ENCODE assay signal across 21 mouse cellular contexts in the genomic region with DNA sequence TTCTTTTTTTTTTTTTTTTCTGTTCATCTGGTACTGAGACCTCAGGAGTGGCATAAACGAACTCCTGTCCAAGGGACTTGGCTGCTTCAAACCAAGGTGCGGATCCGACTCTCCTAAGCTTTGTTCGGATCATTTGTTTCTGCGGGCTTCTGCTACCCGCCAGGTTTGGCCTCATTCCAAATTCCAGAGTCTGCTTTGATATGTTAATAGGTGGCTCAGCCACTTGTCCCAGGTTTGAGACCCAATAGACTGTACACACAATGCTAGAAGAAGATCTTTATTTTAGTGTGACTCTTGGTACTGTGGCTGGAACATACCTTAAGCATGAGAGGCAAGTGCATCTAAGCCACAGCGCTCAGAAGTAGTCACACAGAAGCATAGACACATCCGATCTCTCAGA. TPM values are rescaled to one million over a fixed set of nuclear protein-coding genes. Genes with fewer than 3 reads are reported as not detected.
DNase-seq lines count a peak whose midpoint lies in the region; ATAC-seq lines count a peak whose summit lies in the region.
"Had no signal": no experiment of that assay in that cellular context is flagged by ENCODE, and none has a peak within 500 bp of the region (broad histone marks: within the 10 kb centered on the region; RNA-seq: fewer than 3 reads in every experiment).

No protein-coding gene starts in this region.

- no peak for ATAC-seq in stomach, embryonic 15.5 days (ENCODE audit: insufficient read depth, low FRiP score, low read depth)
- no peak for ATAC-seq in hindbrain, embryonic 11.5 days (ENCODE audit: low FRiP score)
- ATAC-seq: inflammation-experienced regulatory T-cells, adult 6 months; midbrain, embryonic 15.5 days had no signal

- H3K4me1 ChIP-seq in stomach, embryonic 15.5 days = no peaks in the 10 kb centered on the region
- H3K4me1 ChIP-seq in hindbrain, embryonic 11.5 days (replicated peaks; ENCODE audit: control insufficient read depth, insufficient read depth, low read length) = no peaks in the 10 kb centered on the region
- H3K4me1 ChIP-seq: embryonic facial prominence, embryonic 12.5 days; heart, embryonic 15.5 days; limb, embryonic 10.5 days; midbrain, embryonic 15.5 days had no signal

- H3K27me3 ChIP-seq in stomach, embryonic 15.5 days (replicated peaks) = no peaks in the 10 kb centered on the region
- H3K27me3 ChIP-seq in hindbrain, embryonic 11.5 days (ENCODE audit: control insufficient read depth, insufficient read depth, low read length) = no peaks in the 10 kb centered on the region
- H3K27me3 ChIP-seq: embryonic facial prominence, embryonic 12.5 days; lung, embryonic 15.5 days; midbrain, embryonic 15.5 days had no signal

- H3K9me3 ChIP-seq in stomach, embryonic 15.5 days = no peaks in the 10 kb centered on the region
- no peaks in the 10 kb centered on the region for H3K9me3 ChIP-seq in hindbrain, embryonic 11.5 days (ENCODE audit: control insufficient read depth, low read length)
- H3K9me3 ChIP-seq: embryonic facial prominence, embryonic 12.5 days; G1E; heart, embryonic 15.5 days; limb, embryonic 10.5 days; lung, embryonic 15.5 days; midbrain, embryonic 15.5 days had no signal

- no peak overlapping the region for H3K9ac ChIP-seq in stomach, embryonic 15.5 days
- no peak overlapping the region for H3K9ac ChIP-seq in hindbrain, embryonic 11.5 days (ENCODE audit: low read depth, low read length)
- H3K9ac ChIP-seq: embryonic facial prominence, embryonic 12.5 days; heart, embryonic 15.5 days; lung, embryonic 15.5 days; midbrain, embryonic 15.5 days had no signal

- peak; percentile 13 for DNase-seq in kidney, adult 18-20 months
- DNase-seq in kidney, adult 11 months = no peak
- DNase-seq in R1 (ENCODE audit: low read depth, low spot score) = peak; percentile 89
- peak; percentile 23 for DNase-seq in kidney, adult 9 months
- DNase-seq in hindbrain, embryonic 11.5 days (ENCODE audit: low spot score) = no peak
- DNase-seq in T-cell, adult 2 months (ENCODE audit: low spot score) = no peak
- DNase-seq: adrenal gland, postnatal 14 days; gastrocnemius, adult 2 months; heart, adult 18-20 months; thymus, adult 2 months had no signal

- peak overlapping the region; percentile 1; the same call in 1 of the 2 replicates for H3K27ac ChIP-seq in stomach, embryonic 15.5 days
- no peak overlapping the region for H3K27ac ChIP-seq in hindbrain, embryonic 11.5 days (ENCODE audit: low read depth, low read length)
- H3K27ac ChIP-seq: embryonic facial prominence, embryonic 12.5 days; gastrocnemius, adult 2 months; heart, embryonic 15.5 days; left cerebral cortex, adult 2 months; limb, embryonic 10.5 days; lung, embryonic 15.5 days; midbrain, embryonic 15.5 days had no signal

- H3K4me2 ChIP-seq in stomach, embryonic 15.5 days = no peak overlapping the region
- no peak overlapping the region for H3K4me2 ChIP-seq in hindbrain, embryonic 11.5 days (replicated peaks; ENCODE audit: low read depth, low read length)
- H3K4me2 ChIP-seq: embryonic facial prominence, embryonic 12.5 days; heart, embryonic 15.5 days; liver, embryonic 11.5 days; lung, embryonic 15.5 days; midbrain, embryonic 15.5 days had no signal

- WGBS in stomach, embryonic 15.5 days = 63% methylated on average over 8 of the region's 8 CpGs
- 84% methylated on average over 8 of the region's 8 CpGs for WGBS in hindbrain, embryonic 11.5 days

- no peaks in the 10 kb centered on the region for H3K36me3 ChIP-seq in stomach, embryonic 15.5 days
- H3K36me3 ChIP-seq in hindbrain, embryonic 11.5 days (ENCODE audit: control insufficient read depth, insufficient read depth, low read length) = no peaks in the 10 kb centered on the region
- H3K36me3 ChIP-seq: embryonic facial prominence, embryonic 12.5 days; G1E; heart, embryonic 15.5 days; limb, embryonic 10.5 days; lung, embryonic 15.5 days; midbrain, embryonic 15.5 days had no signal

- H3K4me3 ChIP-seq in stomach, embryonic 15.5 days (replicated peaks) = no peak overlapping the region
- H3K4me3 ChIP-seq in hindbrain, embryonic 11.5 days (ENCODE audit: low read depth, low read length) = no peak overlapping the region
- H3K4me3 ChIP-seq: embryonic facial prominence, embryonic 12.5 days; gastrocnemius, adult 2 months; heart, embryonic 15.5 days; left cerebral cortex, adult 2 months; limb, embryonic 10.5 days; lung, embryonic 15.5 days; midbrain, embryonic 15.5 days had no signal

RNA-seq across cellular contexts. Expression of a gene that starts 14.8 kb away (rescaled TPM):
- 2.1 and 2.7 TPM in 2 replicates for polyA plus RNA-seq in stomach, embryonic 15.5 days (2015; fragmentation: Nextera tagmentation; extraction: Ambion mirVana)
- polyA plus RNA-seq in hindbrain, embryonic 11.5 days (2014; fragmentation: Nextera tagmentation; extraction: Ambion mirVana) = 0.08 and 0.20 TPM in 2 replicates
- polyA plus RNA-seq: C2C12; G1E; inflammation-experienced regulatory T-cells, adult 6 months; limb, embryonic 10.5 days; liver, embryonic 11.5 days had no signal

RNA-seq across cellular contexts. Expression of a gene that starts 27.4 kb away (rescaled TPM):
- polyA plus RNA-seq in stomach, embryonic 15.5 days (2015; fragmentation: Nextera tagmentation; extraction: Ambion mirVana) = 8.4 and 9.2 TPM in 2 replicates
- 9.8 and 10.2 TPM in 2 replicates for polyA plus RNA-seq in hindbrain, embryonic 11.5 days (2014; fragmentation: Nextera tagmentation; extraction: Ambion mirVana)
- polyA plus RNA-seq: C2C12; G1E; inflammation-experienced regulatory T-cells, adult 6 months had no signal

Comparison
In these comparisons a context has a peak if more than half of its experiments do, and no peak if none do; other contexts are left out.
1. DNase-seq: peak in kidney, adult 18-20 months (single experiment), R1 (single experiment) and kidney, adult 9 months (single experiment); none in kidney, adult 11 months (single experiment), hindbrain, embryonic 11.5 days (single experiment) and T-cell, adult 2 months (single experiment).